Mouse (Mus musculus) ES-E14 (cell line): ENCODE measurements around the gene Paqr4.

Experiments
- CHD2 ChIP-seq: IDR thresholded peaks from 2 replicates; pipeline ENCODE4 v1.6.1; 2014; ENCODE audit warnings: mild to moderate bottlenecking, low read depth, low read length, inconsistent platforms
- HCFC1 ChIP-seq: IDR thresholded peaks from 2 replicates; pipeline ENCODE4 v1.6.1; 2012; ENCODE audit warnings: low read length, inconsistent platforms, borderline replicate concordance; ENCODE audit not compliant: insufficient read depth
- ZC3H11A ChIP-seq: IDR thresholded peaks from 2 replicates; pipeline ENCODE4 v1.6.1; 2012; ENCODE audit warnings: low read depth, mild to moderate bottlenecking, inconsistent platforms, low read length, borderline replicate concordance

DNA sequence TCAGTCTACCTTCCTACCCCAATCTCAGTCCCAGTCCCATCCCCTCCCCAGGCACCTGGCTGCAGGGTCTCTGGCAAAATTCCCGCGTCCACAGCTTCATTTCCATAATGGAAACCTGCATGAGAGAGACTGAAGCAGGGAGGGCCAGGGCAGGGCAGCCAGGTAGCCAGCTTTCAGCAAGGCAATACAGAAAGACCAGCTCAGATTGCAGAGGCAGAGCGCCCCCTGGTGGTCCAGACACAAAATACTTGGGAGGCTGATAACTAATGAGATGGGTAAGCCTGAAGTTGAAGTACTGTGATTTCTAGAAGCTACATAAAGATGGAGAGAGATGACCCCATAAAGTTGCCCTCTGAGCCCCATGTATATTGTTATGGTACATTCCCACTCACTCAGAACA, 34.5 kb downstream of the Paqr4 start:
- TF ChIP-seq ZC3H11A (peak; percentile 65; the same call in 1 of the 2 replicates), CHD2 (no peak), HCFC1 (0 out of 2 replicates have a peak, but pooled peaks have one; percentile 52)
